Mouse (Mus musculus): ENCODE results near the gene Crabp1. TPM values are rescaled to one million over a fixed set of nuclear protein-coding genes. Genes with fewer than 3 reads are reported as not detected.

The Crabp1 gene
- polyA plus RNA-seq (2012; fragmentation: generic; extraction: Trizol): 1 to 10 TPM in 1 of 2 experiments, under 1 TPM in 1; 0.08 to 4.6 TPM

DNA sequence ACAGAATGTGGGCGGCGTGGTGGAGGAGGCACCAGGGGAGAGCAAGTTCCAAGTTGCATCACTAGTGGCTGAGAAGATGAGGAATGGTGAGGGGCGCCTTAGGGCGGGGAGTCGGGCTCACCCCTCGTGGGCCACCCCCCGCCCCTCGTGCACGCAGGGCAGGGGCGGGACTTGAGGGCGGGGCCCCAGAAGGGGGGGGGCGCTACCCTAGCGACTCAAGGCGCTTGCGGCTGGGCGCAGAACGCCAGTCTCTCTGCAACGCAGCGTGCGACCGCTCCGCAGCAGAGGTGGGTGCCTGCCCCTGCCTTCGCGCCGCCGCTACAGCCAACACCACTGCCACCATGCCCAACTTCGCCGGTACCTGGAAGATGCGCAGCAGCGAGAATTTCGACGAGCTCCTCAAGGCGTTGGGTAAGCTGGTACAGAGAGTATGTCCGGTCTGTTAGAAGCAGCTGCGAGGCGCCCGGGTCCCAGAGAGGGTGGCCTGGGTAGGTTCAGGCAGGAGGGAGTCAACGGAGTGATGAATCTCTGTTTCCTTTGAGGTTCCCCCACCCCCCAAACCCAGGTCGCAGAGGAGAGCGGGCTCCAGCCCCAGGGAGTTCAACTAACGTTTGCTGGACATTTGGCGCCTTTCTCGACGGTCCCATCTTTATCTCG is at the start of gene Crabp1:
TSS of gene Crabp1 (plus strand) at position 188 of the 657 bp plus-strand sequence.

DNA sequence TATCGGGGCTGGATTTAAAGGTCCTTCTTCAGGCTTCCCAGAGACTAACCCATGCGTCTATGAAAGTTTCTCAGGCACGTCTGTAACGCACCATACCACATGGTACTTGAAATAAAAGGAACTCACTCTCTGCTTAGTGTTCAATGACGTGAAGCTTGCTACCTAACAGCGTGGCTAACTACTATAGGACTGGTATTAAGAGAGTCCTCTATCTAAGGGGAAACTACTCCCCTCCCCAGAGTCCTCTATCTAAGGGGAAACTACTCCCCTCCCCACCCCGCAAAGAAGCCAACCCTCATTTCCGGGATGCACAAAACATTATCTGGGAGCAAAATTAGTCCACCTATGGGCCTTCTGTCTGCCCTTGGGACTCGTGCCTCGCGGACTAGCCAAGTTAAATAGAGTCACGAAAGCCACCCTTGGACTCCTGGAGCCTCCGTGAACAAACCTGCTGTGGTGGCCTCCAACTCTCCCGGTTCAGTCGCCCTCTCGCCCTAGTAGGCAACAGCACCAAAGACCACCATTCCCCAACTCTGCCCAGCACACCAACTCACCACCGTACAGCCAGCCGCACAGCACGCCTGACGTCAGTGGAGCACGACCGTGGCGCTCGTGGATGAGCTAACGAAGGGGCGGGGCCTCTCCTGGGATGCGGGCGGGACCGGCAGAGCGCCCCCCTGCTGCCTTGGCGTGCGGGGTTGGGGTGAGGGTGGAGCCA is 30.5 kb upstream of the Crabp1 start, which contains the start of gene Wdr61:
TSS of gene Wdr61 (minus strand) at position 599 of the 718 bp plus-strand sequence.

Other genes with a start within 250 kb of the Crabp1 start
- gene Sh2d7, start 225.8 kb upstream of the Crabp1 start, polyA plus RNA-seq (2012; fragmentation: generic; extraction: Trizol): under 1 TPM in 1 of 2 experiments, not detected in 1; 0.08 TPM
- 1 to 10 TPM in 1 of 2 experiments, under 1 TPM in 1; 0.12 to 2.0 TPM for gene Cib2, start 204.5 kb upstream of the Crabp1 start, polyA plus RNA-seq (2012; fragmentation: generic; extraction: Trizol)
- gene Idh3a, start 178.4 kb upstream of the Crabp1 start, polyA plus RNA-seq (2012; fragmentation: generic; extraction: Trizol): 10 to 100 TPM in 1 of 2 experiments, 1 to 10 TPM in 1; 7.3 to 24.2 TPM
- 10 to 100 TPM in 1 of 2 experiments, 1 to 10 TPM in 1; 2.5 to 10.2 TPM for gene Acsbg1, start 102.9 kb upstream of the Crabp1 start, polyA plus RNA-seq (2012; fragmentation: generic; extraction: Trizol)
- gene Dnaja4, start 65.9 kb upstream of the Crabp1 start, polyA plus RNA-seq (2012; fragmentation: generic; extraction: Trizol): 1 to 10 TPM in 1 of 2 experiments, under 1 TPM in 1; 0.54 to 6.9 TPM
- 100 to 1,000 TPM in 1 of 2 experiments, 10 to 100 TPM in 1; 10.3 to 164 TPM for gene Wdr61, start 30.2 kb upstream of the Crabp1 start, polyA plus RNA-seq (2012; fragmentation: generic; extraction: Trizol)
- gene Ireb2, start 99.0 kb downstream of the Crabp1 start, polyA plus RNA-seq (2012; fragmentation: generic; extraction: Trizol): 10 to 100 TPM in 1 of 2 experiments, under 1 TPM in 1; 0.54 to 11.0 TPM
- gene Hykk, start 152.5 kb downstream of the Crabp1 start, polyA plus RNA-seq (2012; fragmentation: generic; extraction: Trizol): under 1 TPM in 1 of 2 experiments, not detected in 1; 0.32 TPM
- 100 to 1,000 TPM in 1 of 2 experiments, 10 to 100 TPM in 1; 30.4 to 241 TPM for gene Psma4, start 186.0 kb downstream of the Crabp1 start, polyA plus RNA-seq (2012; fragmentation: generic; extraction: Trizol)
- under 1 TPM; 0.42 to 0.97 TPM for gene AY074887, start 186.2 kb downstream of the Crabp1 start, polyA plus RNA-seq (2012; fragmentation: generic; extraction: Trizol)
- under 1 TPM in 1 of 2 experiments, not detected in 1; 0.11 TPM for gene Chrna5, start 216.1 kb downstream of the Crabp1 start, polyA plus RNA-seq (2012; fragmentation: generic; extraction: Trizol)

Data from C3H10T1/2 (cell line).